ENCODE assay signal across 8 mouse cellular contexts in the genomic region with DNA sequence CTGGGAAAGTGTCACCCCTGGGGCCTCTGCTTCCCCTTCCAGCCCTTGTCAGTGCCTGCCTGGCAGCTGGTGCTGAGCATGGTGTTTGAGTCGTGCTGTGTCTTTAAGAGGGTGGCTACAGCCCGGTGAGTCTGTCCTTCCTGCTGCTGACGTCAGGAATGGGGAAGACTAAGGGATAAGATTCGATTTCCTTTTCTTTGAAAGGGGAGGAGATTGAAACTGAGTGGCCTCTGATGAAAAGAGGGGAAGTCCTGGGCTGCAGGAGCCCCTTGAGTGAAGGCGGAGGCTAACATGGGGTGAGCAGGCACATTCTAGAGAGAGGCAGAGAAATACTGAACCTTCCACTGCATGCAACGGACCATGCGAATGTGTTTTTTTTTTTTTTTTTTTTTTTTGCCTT. TPM values are rescaled to one million over a fixed set of nuclear protein-coding genes. Genes with fewer than 3 reads are reported as not detected.
DNase-seq lines count a peak whose midpoint lies in the region; ATAC-seq lines count a peak whose summit lies in the region.

No protein-coding gene starts in this region.

- DNase-seq in cerebellum, adult 11-12 months = peak; percentile 66
- DNase-seq in cerebellum, postnatal 4 days (ENCODE audit: low spot score in 2 of 2) = no peak
- DNase-seq in cerebellum, postnatal 25 days = peak; percentile 62 to 70
- peak; percentile 59 for DNase-seq in gastrocnemius, postnatal 14 days
- peak; percentile 79 to 93 for DNase-seq in left cerebral cortex, postnatal 25 days (ENCODE audit: low spot score in 2 of 2)
- peak; percentile 53 for DNase-seq in mesoderm, embryonic 11.5 days (ENCODE audit: low read depth, low spot score)
- peak; percentile 47 for DNase-seq in spleen, adult 12 weeks (ENCODE audit: low spot score)

- intact Hi-C loops in gastrocnemius, postnatal 14 days (cut with DNase I; ENCODE audit: low total_unique reads) = no loop called here
- intact Hi-C loops in left cerebral cortex, postnatal 25 days (cut with DNase I) = no loop called here

- peak; percentile 42 for ATAC-seq in inflammation-experienced regulatory T-cells, adult 6 months

RNA-seq across cellular contexts. Expression of gene Trex1, which starts 4.8 kb away (rescaled TPM):
- total RNA-seq in gastrocnemius, postnatal 14 days (2021) = 10 to 100 TPM; 10.7 to 11.4 TPM
- 10 to 100 TPM; 42.7 to 50.3 (median 49.9) TPM for polyA plus RNA-seq in inflammation-experienced regulatory T-cells, adult 6 months (2017; shearing (Covaris generic))
- 10 to 100 TPM; 12.7 to 13.0 TPM for total RNA-seq in left cerebral cortex, postnatal 25 days (2021)

RNA-seq across cellular contexts. Expression of gene Shisa5, which starts 16.3 kb away (rescaled TPM):
- total RNA-seq in gastrocnemius, postnatal 14 days (2021) = 10 to 100 TPM; 24.4 to 26.3 TPM
- 1,000 to 10,000 TPM; 1,866 to 3,808 (median 3,640) TPM for polyA plus RNA-seq in inflammation-experienced regulatory T-cells, adult 6 months (2017; shearing (Covaris generic))
- total RNA-seq in left cerebral cortex, postnatal 25 days (2021) = 10 to 100 TPM; 66.3 to 77.4 TPM

RNA-seq across cellular contexts. Expression of gene Atrip, which starts 19.2 kb away (rescaled TPM):
- total RNA-seq in gastrocnemius, postnatal 14 days (2021) = 1 to 10 TPM; 7.4 to 7.5 TPM
- 10 to 100 TPM; 19.2 to 28.2 (median 24.9) TPM for polyA plus RNA-seq in inflammation-experienced regulatory T-cells, adult 6 months (2017; shearing (Covaris generic))
- 10 to 100 TPM; 25.8 to 28.5 TPM for total RNA-seq in left cerebral cortex, postnatal 25 days (2021)

RNA-seq across cellular contexts. Expression of gene Ccdc51, which starts 27.6 kb away (rescaled TPM):
- 1 to 10 TPM; 7.3 to 7.8 TPM for total RNA-seq in gastrocnemius, postnatal 14 days (2021)
- polyA plus RNA-seq in inflammation-experienced regulatory T-cells, adult 6 months (2017; shearing (Covaris generic)) = 10 to 100 TPM; 12.1 to 15.5 (median 12.3) TPM
- total RNA-seq in left cerebral cortex, postnatal 25 days (2021) = 1 to 10 TPM; 7.2 to 8.0 TPM

RNA-seq across cellular contexts. Expression of gene Tma7, which starts 27.7 kb away (rescaled TPM):
- total RNA-seq in gastrocnemius, postnatal 14 days (2021) = 100 to 1,000 TPM; 184 to 190 TPM
- 100 to 1,000 TPM; 763 to 998 (median 907) TPM for polyA plus RNA-seq in inflammation-experienced regulatory T-cells, adult 6 months (2017; shearing (Covaris generic))
- total RNA-seq in left cerebral cortex, postnatal 25 days (2021) = 100 to 1,000 TPM; 365 to 371 TPM

Comparison
In these comparisons a context has a peak if more than half of its experiments do, and no peak if none do; other contexts are left out.
1. DNase-seq: peak in cerebellum, adult 11-12 months (single experiment), cerebellum, postnatal 25 days (2 of 2), gastrocnemius, postnatal 14 days (single experiment), left cerebral cortex, postnatal 25 days (2 of 2), mesoderm, embryonic 11.5 days (single experiment) and spleen, adult 12 weeks (single experiment); none in cerebellum, postnatal 4 days (0 of 2).